Mouse (Mus musculus): Measurements from ENCODE around the gene Dst. TPM values are rescaled to one million over a fixed set of nuclear protein-coding genes. Genes with fewer than 3 reads are reported as not detected.
A peak's percentile ranks its signal among the peaks of the same experiment; 100 is the strongest.

The Dst gene
- total and polyA plus RNA-seq, 2 experiments from 2014 or later: 21.7 to 106 TPM

DNA sequence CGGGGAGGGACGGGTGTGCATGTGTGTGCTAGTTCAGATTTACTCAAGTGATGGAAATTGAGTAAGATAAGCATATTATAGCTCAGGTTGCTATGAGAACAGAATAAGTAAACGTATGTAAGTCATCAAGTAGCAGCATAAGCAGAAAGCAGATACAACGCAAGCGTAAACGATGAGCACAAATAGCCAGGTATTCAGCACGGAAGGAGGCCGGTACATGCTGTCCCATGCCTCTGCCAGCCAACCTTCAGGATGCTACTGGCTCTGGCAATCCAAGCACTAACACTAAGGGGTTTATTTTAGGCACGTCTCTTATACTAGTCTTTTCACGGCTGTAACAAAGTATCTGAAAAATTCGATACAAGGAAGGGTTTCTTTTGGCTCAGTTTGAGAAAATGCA lies 10.6 kb upstream of the Dst start:
- Histone ChIP-seq H3K27ac (ENCODE audit: low read depth) (no peak overlapping the region), H3K36me3 (replicated peaks; ENCODE audit: control insufficient read depth, insufficient read depth, low read length) (no peaks in the 10 kb centered on the region), H3K9ac (replicated peaks; ENCODE audit: low read depth, low read length) (no peak overlapping the region), H3K4me2 (ENCODE audit: low read depth, low read length) (no peak overlapping the region), H3K27me3 (ENCODE audit: control insufficient read depth, insufficient read depth, low read length) (no peaks in the 10 kb centered on the region), H3K9me3 (replicated peaks; ENCODE audit: control insufficient read depth, low read length) (no peaks in the 10 kb centered on the region), H3K4me3 (ENCODE audit: low read depth, low read length) (no peak overlapping the region), H3K4me1 (ENCODE audit: control insufficient read depth, insufficient read depth) (no peaks in the 10 kb centered on the region)
- ATAC-seq (ENCODE audit: insufficient read depth, low read depth): no peak
- 76% methylated on average over 11 of the region's 11 CpGs for WGBS
- no peak for TF ChIP-seq CTCF (IDR thresholded peaks at IDR 0.05; ENCODE audit: low read depth)
- peak; percentile 1 for DNase-seq (ENCODE audit: low spot score)

DNA sequence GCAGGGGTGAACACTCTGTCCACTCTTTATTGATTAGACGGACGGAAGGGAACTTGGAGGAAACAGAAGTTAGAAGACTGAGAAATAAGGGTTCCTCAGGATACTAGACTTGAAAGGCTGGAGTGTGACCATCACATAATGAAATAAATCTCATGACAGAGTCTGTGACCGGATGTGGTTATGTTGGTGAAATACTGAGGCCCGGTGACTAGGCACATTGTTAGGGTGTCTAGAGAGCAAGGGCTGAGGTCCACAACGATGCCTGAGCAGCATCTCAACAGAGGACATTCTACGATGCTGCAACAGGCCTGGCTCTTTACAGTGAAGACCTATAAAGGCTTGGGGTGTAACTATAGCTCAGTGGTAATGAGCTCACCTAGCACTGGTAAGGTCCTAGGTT lies 9.7 kb upstream of the Dst start:
- Histone ChIP-seq H3K4me2 (ENCODE audit: low read depth, low read length) (no peak overlapping the region), H3K27ac (ENCODE audit: low read depth) (no peak overlapping the region), H3K4me3 (ENCODE audit: low read depth, low read length) (no peak overlapping the region), H3K27me3 (ENCODE audit: control insufficient read depth, insufficient read depth, low read length) (no peaks in the 10 kb centered on the region), H3K9ac (replicated peaks; ENCODE audit: low read depth, low read length) (no peak overlapping the region), H3K9me3 (replicated peaks; ENCODE audit: control insufficient read depth, low read length) (no peaks in the 10 kb centered on the region), H3K36me3 (replicated peaks; ENCODE audit: control insufficient read depth, insufficient read depth, low read length) (no peaks in the 10 kb centered on the region), H3K4me1 (ENCODE audit: control insufficient read depth, insufficient read depth) (no peaks in the 10 kb centered on the region)
- TF ChIP-seq CTCF (IDR thresholded peaks at IDR 0.05; ENCODE audit: low read depth) (no peak), EP300 (IDR thresholded peaks at IDR 0.05; ENCODE audit: low read depth) (no peak)
- ATAC-seq (ENCODE audit: insufficient read depth, low read depth): no peak
- 90% methylated on average over 6 of the region's 6 CpGs for WGBS
- no peak for DNase-seq (ENCODE audit: low spot score)

DNA sequence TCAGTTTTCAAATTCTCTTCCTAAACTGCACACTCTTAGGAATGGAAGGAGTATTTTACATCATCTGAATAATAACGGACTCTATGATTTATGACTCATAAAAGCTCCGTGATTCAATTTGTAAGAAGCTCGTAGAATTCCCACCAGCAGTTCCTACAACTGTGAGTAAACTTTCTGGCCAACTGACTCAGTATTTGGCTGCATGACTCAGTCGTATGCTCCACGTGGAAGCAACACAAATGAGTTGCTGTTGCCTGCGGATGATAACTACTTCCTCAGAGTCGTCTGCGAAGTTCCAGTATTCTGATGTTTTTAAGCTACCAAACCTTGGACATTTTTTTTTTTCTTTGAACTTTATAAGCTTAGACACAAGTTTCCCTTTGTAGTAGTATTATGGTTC lies 7.8 kb upstream of the Dst start:
- Histone ChIP-seq H3K9me3 (replicated peaks; ENCODE audit: control insufficient read depth, low read length) (no peaks in the 10 kb centered on the region), H3K4me2 (ENCODE audit: low read depth, low read length) (no peak overlapping the region), H3K36me3 (replicated peaks; ENCODE audit: control insufficient read depth, insufficient read depth, low read length) (no peaks in the 10 kb centered on the region), H3K4me1 (ENCODE audit: control insufficient read depth, insufficient read depth) (no peaks in the 10 kb centered on the region), H3K27me3 (ENCODE audit: control insufficient read depth, insufficient read depth, low read length) (no peaks in the 10 kb centered on the region), H3K4me3 (ENCODE audit: low read depth, low read length) (no peak overlapping the region), H3K27ac (ENCODE audit: low read depth) (no peak overlapping the region), H3K9ac (replicated peaks; ENCODE audit: low read depth, low read length) (no peak overlapping the region)
- DNase-seq (ENCODE audit: low spot score) (no peak), ATAC-seq (ENCODE audit: insufficient read depth, low read depth) (no peak)
- TF ChIP-seq CTCF (IDR thresholded peaks at IDR 0.05; ENCODE audit: low read depth) (no peak), EP300 (IDR thresholded peaks at IDR 0.05; ENCODE audit: low read depth) (no peak)
- WGBS: 74% methylated on average over 8 of the region's 8 CpGs

DNA sequence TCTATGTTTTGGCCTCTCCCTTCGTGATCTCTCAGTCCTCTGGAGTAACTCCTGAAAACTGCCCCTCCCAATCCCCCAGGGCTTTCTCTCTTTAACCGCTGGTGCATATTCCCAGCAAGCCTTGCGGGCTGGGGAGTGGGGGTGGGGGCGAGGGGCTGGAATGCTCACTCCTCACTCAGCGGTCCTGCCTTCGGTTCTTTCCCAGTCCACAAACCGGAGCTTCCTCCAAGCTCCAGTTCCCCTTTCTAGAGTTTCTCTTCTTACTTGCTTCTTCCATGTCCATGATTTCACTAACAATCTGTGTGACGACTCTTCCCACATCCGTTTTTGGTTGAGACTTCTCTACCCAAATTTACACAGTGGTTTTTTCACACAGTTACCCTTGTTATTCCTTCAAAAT lies 4.4 kb upstream of the Dst start:
- DNase-seq (ENCODE audit: low spot score) (no peak), ATAC-seq (ENCODE audit: insufficient read depth, low read depth) (no peak)
- H3K4me1 ChIP-seq (ENCODE audit: control insufficient read depth, insufficient read depth): 0 out of 2 replicates have a peak, but pooled peaks cover 2% of the 10 kb centered on the region
- no peak overlapping the region for H3K27ac ChIP-seq (ENCODE audit: low read depth)
- peak overlapping the region; percentile 47 for H3K4me2 ChIP-seq (ENCODE audit: low read depth, low read length)
- TF ChIP-seq EP300 (IDR thresholded peaks at IDR 0.05; ENCODE audit: low read depth) (no peak), CTCF (IDR thresholded peaks at IDR 0.05; ENCODE audit: low read depth) (no peak)
- H3K4me3 ChIP-seq (ENCODE audit: low read depth, low read length): peak overlapping the region; percentile 19
- H3K9me3 ChIP-seq (replicated peaks; ENCODE audit: control insufficient read depth, low read length): no peaks in the 10 kb centered on the region
- 26% methylated on average over 9 of the region's 9 CpGs for WGBS
- H3K36me3 ChIP-seq (replicated peaks; ENCODE audit: control insufficient read depth, insufficient read depth, low read length): no peaks in the 10 kb centered on the region
- no peak overlapping the region for H3K9ac ChIP-seq (replicated peaks; ENCODE audit: low read depth, low read length)
- peaks cover 2% of the 10 kb centered on the region; the same call in 1 of the 2 replicates for H3K27me3 ChIP-seq (ENCODE audit: control insufficient read depth, insufficient read depth, low read length)

DNA sequence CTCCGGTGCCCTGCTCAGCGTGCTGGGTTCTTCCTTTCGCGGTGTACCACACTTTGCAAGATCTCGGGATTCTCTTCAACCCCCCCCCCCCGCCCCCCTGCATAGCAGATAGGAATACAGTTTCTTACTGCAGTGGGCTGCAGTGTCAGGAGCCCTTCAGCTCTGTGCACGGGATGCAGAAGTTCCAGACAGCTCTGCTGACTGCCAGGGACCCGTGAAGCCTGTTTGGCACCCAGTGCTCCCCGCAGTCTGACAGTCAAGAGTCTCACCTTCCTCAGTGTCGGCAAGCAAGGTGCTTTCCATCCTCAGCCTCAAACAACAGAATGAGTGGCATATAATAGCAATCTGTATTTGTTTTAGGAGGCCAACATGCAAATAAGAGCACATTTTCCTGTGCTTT lies 1.8 kb upstream of the Dst start:
- Histone ChIP-seq H3K27ac (ENCODE audit: low read depth) (no peak overlapping the region), H3K9ac (replicated peaks; ENCODE audit: low read depth, low read length) (no peak overlapping the region), H3K36me3 (replicated peaks; ENCODE audit: control insufficient read depth, insufficient read depth, low read length) (no peaks in the 10 kb centered on the region), H3K9me3 (replicated peaks; ENCODE audit: control insufficient read depth, low read length) (no peaks in the 10 kb centered on the region), H3K4me3 (ENCODE audit: low read depth, low read length) (no peak overlapping the region), H3K4me2 (ENCODE audit: low read depth, low read length) (no peak overlapping the region), H3K4me1 (ENCODE audit: control insufficient read depth, insufficient read depth) (0 out of 2 replicates have a peak, but pooled peaks cover 3% of the 10 kb centered on the region), H3K27me3 (ENCODE audit: control insufficient read depth, insufficient read depth, low read length) (peaks cover 8% of the 10 kb centered on the region; the same call in 1 of the 2 replicates)
- WGBS: 59% methylated on average over 10 of the region's 10 CpGs
- TF ChIP-seq EP300 (IDR thresholded peaks at IDR 0.05; ENCODE audit: low read depth): no peak
- TF ChIP-seq CTCF (IDR thresholded peaks at IDR 0.05; ENCODE audit: low read depth): no peak
- ATAC-seq (ENCODE audit: insufficient read depth, low read depth) (no peak), DNase-seq (ENCODE audit: low spot score) (no peak)

DNA sequence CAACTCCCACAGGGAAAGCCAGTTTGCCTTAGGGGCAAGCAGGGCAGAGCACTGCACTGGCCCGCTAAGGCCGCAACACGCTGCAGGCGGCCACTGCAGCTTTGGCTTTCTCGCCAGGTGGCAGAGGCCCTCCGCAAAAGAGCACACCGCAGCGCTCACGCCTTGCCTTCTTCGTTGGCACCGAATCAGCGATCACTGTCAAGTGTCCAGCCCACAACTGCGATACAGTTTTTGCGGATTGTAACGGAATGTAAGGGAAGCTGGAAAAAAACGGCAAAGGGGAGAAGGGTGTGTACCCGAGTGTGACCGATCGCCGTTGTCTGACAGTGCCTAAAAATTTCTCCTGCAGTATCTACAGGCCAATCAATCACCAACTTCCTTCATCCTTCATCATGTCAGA lies 1.1 kb upstream of the Dst start:
- 7% methylated on average over 20 of the region's 20 CpGs for WGBS
- no peaks in the 10 kb centered on the region for H3K36me3 ChIP-seq (replicated peaks; ENCODE audit: control insufficient read depth, insufficient read depth, low read length)
- 0 out of 2 replicates have a peak overlapping the region, but pooled peaks have one; percentile 30 for H3K9ac ChIP-seq (replicated peaks; ENCODE audit: low read depth, low read length)
- H3K27ac ChIP-seq (ENCODE audit: low read depth): no peak overlapping the region
- ATAC-seq (ENCODE audit: insufficient read depth, low read depth): peak; percentile 45; the same call in 1 of the 2 replicates
- peak overlapping the region; percentile 82 for H3K4me2 ChIP-seq (ENCODE audit: low read depth, low read length)
- 0 out of 2 replicates have a peak, but pooled peaks cover 3% of the 10 kb centered on the region for H3K4me1 ChIP-seq (ENCODE audit: control insufficient read depth, insufficient read depth)
- H3K4me3 ChIP-seq (ENCODE audit: low read depth, low read length): peak overlapping the region; percentile 61
- peaks cover 8% of the 10 kb centered on the region; the same call in 1 of the 2 replicates for H3K27me3 ChIP-seq (ENCODE audit: control insufficient read depth, insufficient read depth, low read length)
- DNase-seq (ENCODE audit: low spot score): no peak
- no peaks in the 10 kb centered on the region for H3K9me3 ChIP-seq (replicated peaks; ENCODE audit: control insufficient read depth, low read length)
- TF ChIP-seq CTCF (IDR thresholded peaks at IDR 0.05; ENCODE audit: low read depth) (peak; percentile 48), EP300 (IDR thresholded peaks at IDR 0.05; ENCODE audit: low read depth) (no peak)

All from heart, postnatal 0 days (tissue).